Mouse (Mus musculus) heart, embryonic 12.5 days (tissue): Measurements from ENCODE around the gene Zfp652. TPM values are rescaled to one million over a fixed set of nuclear protein-coding genes. Genes with fewer than 3 reads are reported as not detected.

Source experiments
- ATAC-seq: fragments of 200-750 bp; cut with Nextera tagmentation; 2 replicates; pipeline ENCODE4 v1.8.0; 2017; ENCODE audit warnings: moderate TSS enrichment, moderate library complexity; ENCODE audit not compliant: insufficient number of reproducible peaks, low FRiP score
- H3K27ac ChIP-seq: fragments of 300-500 bp; sonication (generic); 2 replicates; pipeline ENCODE4 v1.5.1; 2016; ENCODE audit warnings: mild to moderate bottlenecking, moderate library complexity; ENCODE audit not compliant: poor library complexity, severe bottlenecking
- H3K27me3 ChIP-seq: fragments of 300-500 bp; sonication (generic); replicated peaks from 2 replicates; pipeline ENCODE4 v1.6.1; 2016; ENCODE audit warnings: mild to moderate bottlenecking, moderate library complexity
- H3K36me3 ChIP-seq: fragments of 300-500 bp; sonication (generic); 2 replicates; pipeline ENCODE4 v1.6.1; 2016; ENCODE audit warnings: mild to moderate bottlenecking, moderate library complexity
- H3K4me1 ChIP-seq: fragments of 300-500 bp; sonication (generic); replicated peaks from 2 replicates; pipeline ENCODE4 v1.6.1; 2016; ENCODE audit warnings: mild to moderate bottlenecking
- H3K4me2 ChIP-seq: fragments of 300-500 bp; sonication (generic); 2 replicates; pipeline ENCODE4 v1.6.1; 2016; ENCODE audit warnings: mild to moderate bottlenecking, moderate library complexity
- H3K4me3 ChIP-seq: fragments of 300-500 bp; sonication (generic); 2 replicates; pipeline ENCODE4 v1.5.1; 2016; ENCODE audit warnings: mild to moderate bottlenecking
- H3K9ac ChIP-seq: fragments of 300-500 bp; sonication (generic); 2 replicates; pipeline ENCODE4 v1.6.1; 2016; ENCODE audit warnings: mild to moderate bottlenecking, moderate library complexity
- H3K9me3 ChIP-seq: fragments of 300-500 bp; sonication (generic); replicated peaks from 2 replicates; pipeline ENCODE4 v1.6.1; 2016; ENCODE audit warnings: mild to moderate bottlenecking, moderate library complexity
- WGBS: fragments of 180-500 bp; shearing (Covaris S2); methylation state at CpG from one replicate; pipeline ENCODE4 v1.1.7; 2016; 5-methylcytosine and 5-hydroxymethylcytosine counted together
- polyA plus RNA-seq: library from polyadenylated mRNA; unstranded; fragments of >200 nt; fragmentation: Nextera tagmentation; extraction: Ambion mirVana; gene quantifications from 2 replicates; pipeline ENCODE4 v1.2.1, GENCODE M21; 2016

Zfp652 gene
- polyA plus RNA-seq, 1 experiment from 2014 or later, result 12.8 TPM

- H3K4me2 ChIP-seq, result no peak overlapping the region
- no peak overlapping the region for H3K4me3 ChIP-seq
- no peak overlapping the region for H3K27ac ChIP-seq
- whole genome bisulfite sequencing, result 87% methylated on average over 6 of the region's 6 CpGs
- H3K36me3 ChIP-seq, result peaks cover 39% of the 10 kb centered on the region
- peaks cover 11% of the 10 kb centered on the region for H3K4me1 ChIP-seq
- ATAC-seq, result no peak
- no peak overlapping the region for H3K9ac ChIP-seq
- no peaks in the 10 kb centered on the region for H3K9me3 ChIP-seq
- no peaks in the 10 kb centered on the region for H3K27me3 ChIP-seq
These were observed 55.8 kb downstream of the Zfp652 start for GRCm38 (mm10) chr11:95768244-95768643.

- Histone ChIP-seq H3K9ac (no peak overlapping the region), H3K36me3 (peaks cover 29% of the 10 kb centered on the region), H3K4me2 (no peak overlapping the region), H3K27me3 (no peaks in the 10 kb centered on the region), H3K4me1 (peaks cover 15% of the 10 kb centered on the region), H3K4me3 (no peak overlapping the region), H3K9me3 (no peaks in the 10 kb centered on the region), H3K27ac (no peak overlapping the region)
- WGBS, result 89% methylated on average over 10 of the region's 10 CpGs
- ATAC-seq, result no peak
These were observed 56.7 kb downstream of the Zfp652 start for GRCm38 (mm10) chr11:95769208-95769607.

DNA sequence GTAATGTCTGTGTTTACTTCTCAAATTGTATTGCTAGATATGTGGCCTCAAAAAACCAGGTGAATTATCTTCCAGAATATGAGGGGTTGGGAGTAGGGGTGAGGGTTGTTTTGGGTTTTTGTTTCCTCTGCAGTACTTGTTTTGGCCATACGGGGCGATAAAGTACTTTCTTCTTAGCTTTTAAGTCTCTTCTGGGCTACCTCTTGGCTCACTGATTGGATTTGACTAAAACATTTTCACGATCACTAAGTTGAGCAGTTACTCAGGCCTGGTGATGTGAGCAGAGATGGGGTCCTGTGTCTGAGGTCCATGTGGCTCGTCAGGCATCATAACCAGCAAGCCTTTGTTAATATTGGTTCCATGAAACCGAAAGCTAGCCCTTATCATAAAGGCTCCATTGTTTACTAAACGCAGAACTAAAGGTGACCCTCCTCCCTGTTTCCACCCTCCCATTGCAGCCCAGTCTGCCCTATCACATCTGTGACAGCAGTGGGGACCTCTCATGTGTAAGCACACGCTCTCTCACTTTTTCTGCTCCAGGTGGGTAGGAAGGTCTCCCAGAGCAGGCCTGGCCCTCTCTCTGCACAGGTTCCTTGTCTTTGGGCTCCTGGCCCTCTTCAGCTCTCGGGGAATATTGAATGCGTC is 58.4 kb downstream of the Zfp652 start:
- no peak overlapping the region for H3K4me2 ChIP-seq
- H3K9me3 ChIP-seq, result no peaks in the 10 kb centered on the region
- ATAC-seq, result 0 out of 2 replicates have a peak, but pooled peaks have one; percentile 4
- H3K4me3 ChIP-seq, result no peak overlapping the region
- H3K9ac ChIP-seq, result no peak overlapping the region
- H3K4me1 ChIP-seq, result peaks cover 15% of the 10 kb centered on the region
- H3K36me3 ChIP-seq, result peaks cover 20% of the 10 kb centered on the region
- WGBS, result 65% methylated on average over 9 of the region's 9 CpGs
- no peak overlapping the region for H3K27ac ChIP-seq
- no peaks in the 10 kb centered on the region for H3K27me3 ChIP-seq

- no peak overlapping the region for H3K4me2 ChIP-seq
- H3K9me3 ChIP-seq, result no peaks in the 10 kb centered on the region
- H3K4me3 ChIP-seq, result no peak overlapping the region
- no peak overlapping the region for H3K9ac ChIP-seq
- peaks cover 22% of the 10 kb centered on the region for H3K36me3 ChIP-seq
- peak; percentile 31; the same call in 1 of the 2 replicates for ATAC-seq
- WGBS, result 78% methylated on average over 8 of the region's 8 CpGs
- H3K27ac ChIP-seq, result no peak overlapping the region
- H3K4me1 ChIP-seq, result peaks cover 15% of the 10 kb centered on the region
- H3K27me3 ChIP-seq, result no peaks in the 10 kb centered on the region
These were observed 59.2 kb downstream of the Zfp652 start for GRCm38 (mm10) chr11:95771665-95772064.

GRCm38 (mm10) chr11:95773264-95773663 is 60.8 kb downstream of the Zfp652 start:
- H3K27ac ChIP-seq, result no peak overlapping the region
- ATAC-seq, result no peak
- WGBS, result 81% methylated on average over 3 of the region's 3 CpGs

DNA sequence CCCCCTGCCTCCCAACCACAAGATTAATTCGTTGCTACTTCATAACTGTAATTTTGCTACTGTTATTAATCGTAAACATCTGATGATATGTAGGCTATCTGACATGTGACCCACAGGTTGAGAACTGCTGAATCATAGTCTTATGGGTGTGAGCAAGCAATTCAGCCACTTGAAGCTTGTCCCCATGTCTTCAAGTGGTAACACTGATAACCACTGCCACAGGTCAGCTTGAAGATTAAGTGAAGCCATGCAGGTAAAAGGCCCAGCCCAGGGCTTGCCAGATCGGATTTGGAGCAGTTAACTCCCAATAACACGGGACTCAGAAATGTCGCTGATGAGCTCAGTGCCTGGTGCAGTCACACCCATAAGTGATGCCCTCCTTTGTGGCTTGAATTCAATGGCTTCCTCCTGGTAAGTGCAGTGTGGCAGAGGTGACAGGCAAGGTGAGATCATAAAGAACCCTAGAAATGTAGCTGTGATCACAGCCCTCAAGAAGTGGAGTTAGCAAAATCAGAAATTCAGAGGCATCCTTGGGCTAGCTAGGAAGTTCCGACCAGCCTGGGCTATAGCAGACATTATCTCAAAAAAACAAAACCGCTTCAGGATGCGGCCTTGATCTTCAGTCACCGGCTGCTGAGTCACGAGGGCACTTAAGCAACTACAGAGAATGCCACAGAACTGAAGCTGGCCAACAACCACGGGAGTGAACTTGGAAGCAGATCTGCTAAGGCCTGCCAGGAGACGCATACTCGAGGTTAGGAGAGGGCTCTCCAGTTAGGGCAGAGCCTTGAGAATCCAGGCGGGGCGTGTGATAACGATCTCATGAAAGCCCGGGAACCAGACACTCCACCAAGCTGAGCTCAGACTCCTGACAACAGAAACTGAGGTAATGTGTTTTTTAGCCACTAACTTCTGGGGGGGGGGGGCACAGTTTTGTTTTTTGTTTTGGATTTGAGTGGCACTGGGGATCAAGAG is 65.1 kb downstream of the Zfp652 start:
- Histone ChIP-seq H3K36me3 (peaks cover 3% of the 10 kb centered on the region; the same call in 1 of the 2 replicates), H3K4me3 (no peak overlapping the region), H3K27me3 (no peaks in the 10 kb centered on the region), H3K9ac (no peak overlapping the region), H3K9me3 (no peaks in the 10 kb centered on the region), H3K4me1 (peaks cover 18% of the 10 kb centered on the region), H3K4me2 (no peak overlapping the region), H3K27ac (no peak overlapping the region)
- peak; percentile 77 for ATAC-seq
- WGBS, result 41% methylated on average over 17 of the region's 17 CpGs

More at GRCm38 (mm10) chr11:95773264-95773663, 60.8 kb downstream of the Zfp652 start:
- Histone ChIP-seq H3K27me3 (no peaks in the 10 kb centered on the region), H3K9me3 (no peaks in the 10 kb centered on the region), H3K4me1 (peaks cover 25% of the 10 kb centered on the region), H3K36me3 (peaks cover 21% of the 10 kb centered on the region), H3K9ac (no peak overlapping the region), H3K4me2 (no peak overlapping the region), H3K4me3 (no peak overlapping the region)

DNA sequence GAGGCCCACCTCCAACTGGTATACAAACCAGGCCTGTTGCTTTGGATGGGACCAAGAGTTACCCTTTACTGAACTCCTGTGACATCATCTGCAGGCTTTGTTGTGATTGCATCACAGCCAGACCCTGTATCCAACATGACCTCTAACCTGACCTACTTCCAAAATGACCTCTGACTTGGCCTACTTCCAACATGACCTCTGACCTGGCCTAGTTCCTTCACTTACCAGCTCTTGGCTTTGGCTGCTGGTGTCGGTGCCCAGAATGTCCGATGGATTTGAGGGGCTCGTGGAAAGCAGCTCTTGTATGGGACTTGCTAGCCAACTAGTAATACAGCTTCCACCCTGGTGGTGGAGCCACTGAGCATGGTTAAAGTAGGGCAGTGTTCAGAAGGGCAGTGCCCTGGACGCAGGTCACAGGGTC is 66.4 kb downstream of the Zfp652 start:
- H3K4me2 ChIP-seq, result no peak overlapping the region
- no peaks in the 10 kb centered on the region for H3K27me3 ChIP-seq
- no peak overlapping the region for H3K9ac ChIP-seq
- ATAC-seq, result no peak
- 78% methylated on average over 4 of the region's 4 CpGs for WGBS
- H3K27ac ChIP-seq, result no peak overlapping the region
- H3K4me1 ChIP-seq, result peaks cover 11% of the 10 kb centered on the region
- H3K4me3 ChIP-seq, result no peak overlapping the region
- H3K9me3 ChIP-seq, result no peaks in the 10 kb centered on the region
- H3K36me3 ChIP-seq, result peaks cover 3% of the 10 kb centered on the region; the same call in 1 of the 2 replicates

DNA sequence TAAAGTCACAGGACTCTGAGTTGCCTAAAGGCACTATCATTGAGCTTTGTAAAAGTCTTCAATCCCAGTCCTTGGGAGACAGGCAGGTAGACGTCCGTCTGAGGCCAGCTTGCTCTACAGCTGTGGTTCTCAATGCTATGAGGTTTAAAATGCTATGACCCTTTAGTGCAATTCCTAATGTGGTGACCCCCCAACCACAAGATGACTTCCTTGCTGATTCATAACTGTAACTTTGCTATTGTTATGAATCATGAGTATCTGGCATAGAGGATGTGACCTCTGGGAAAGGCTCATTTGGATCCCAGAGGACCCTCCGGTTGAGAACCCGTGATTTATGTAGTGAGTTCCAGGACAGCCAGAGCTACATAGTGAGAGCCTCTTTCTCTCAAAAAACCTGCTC is 66.9 kb downstream of the Zfp652 start:
- Histone ChIP-seq H3K9ac (no peak overlapping the region), H3K27ac (no peak overlapping the region), H3K36me3 (peaks cover 3% of the 10 kb centered on the region; the same call in 1 of the 2 replicates), H3K9me3 (no peaks in the 10 kb centered on the region), H3K4me1 (peaks cover 11% of the 10 kb centered on the region), H3K4me3 (no peak overlapping the region), H3K4me2 (no peak overlapping the region), H3K27me3 (no peaks in the 10 kb centered on the region)
- 90% methylated on average over 4 of the region's 4 CpGs for whole genome bisulfite sequencing
- ATAC-seq, result no peak

DNA sequence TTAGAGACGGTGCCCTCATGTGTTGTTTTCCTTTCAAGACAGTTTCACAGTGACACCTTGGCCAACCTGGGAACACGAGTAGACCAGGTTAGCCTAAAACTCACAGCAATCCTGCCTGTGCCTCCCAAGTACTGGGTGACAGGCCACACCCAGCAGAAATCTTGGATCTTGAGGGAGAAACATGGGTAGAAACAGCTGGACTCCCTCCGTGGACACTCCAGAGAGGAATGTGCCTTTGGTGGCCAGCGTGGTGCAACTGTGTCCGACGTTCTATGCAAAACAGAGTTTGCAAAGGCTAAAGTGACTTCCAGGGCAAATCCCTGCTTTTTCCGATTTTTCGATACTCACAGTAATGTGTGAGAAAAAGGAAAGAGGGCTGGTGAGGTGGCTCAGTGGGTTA is 68.0 kb downstream of the Zfp652 start:
- no peak for ATAC-seq
- 90% methylated on average over 8 of the region's 8 CpGs for WGBS
- Histone ChIP-seq H3K27me3 (no peaks in the 10 kb centered on the region), H3K4me1 (peaks cover 11% of the 10 kb centered on the region), H3K4me2 (no peak overlapping the region), H3K27ac (no peak overlapping the region), H3K9ac (no peak overlapping the region), H3K9me3 (no peaks in the 10 kb centered on the region), H3K4me3 (no peak overlapping the region), H3K36me3 (peaks cover 3% of the 10 kb centered on the region; the same call in 1 of the 2 replicates)

GRCm38 (mm10) chr11:95781557-95781956 is 69.1 kb downstream of the Zfp652 start:
- Histone ChIP-seq H3K9ac (no peak overlapping the region), H3K4me1 (peaks cover 11% of the 10 kb centered on the region), H3K36me3 (no peaks in the 10 kb centered on the region), H3K27me3 (no peaks in the 10 kb centered on the region), H3K9me3 (0 out of 2 replicates have a peak, but pooled peaks cover 2% of the 10 kb centered on the region), H3K4me3 (no peak overlapping the region), H3K27ac (no peak overlapping the region), H3K4me2 (no peak overlapping the region)
- no peak for ATAC-seq
- 76% methylated on average over 11 of the region's 11 CpGs for WGBS

DNA sequence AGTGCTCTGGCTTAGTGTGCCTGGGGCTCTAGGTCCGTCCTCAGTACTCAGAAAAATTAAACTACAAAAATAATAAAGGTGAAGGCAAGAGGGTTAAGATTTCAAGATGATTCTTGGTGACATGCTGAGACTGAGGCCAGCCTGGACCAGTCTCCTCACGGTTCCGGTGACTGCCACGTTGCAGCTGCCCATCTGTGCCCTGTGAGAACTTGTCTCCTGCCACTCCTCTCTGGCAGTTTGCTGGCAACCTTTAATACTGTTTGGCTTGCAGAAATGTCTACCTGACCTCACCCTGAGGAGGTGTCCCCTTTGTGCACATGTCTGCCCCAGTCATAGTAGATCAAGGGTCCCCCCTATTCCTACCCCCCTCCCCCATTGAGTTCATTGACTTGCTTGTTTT is 71.0 kb downstream of the Zfp652 start:
- Histone ChIP-seq H3K4me3 (no peak overlapping the region), H3K27me3 (no peaks in the 10 kb centered on the region), H3K9ac (no peak overlapping the region), H3K4me1 (no peaks in the 10 kb centered on the region), H3K27ac (no peak overlapping the region), H3K4me2 (no peak overlapping the region), H3K36me3 (no peaks in the 10 kb centered on the region), H3K9me3 (0 out of 2 replicates have a peak, but pooled peaks cover 2% of the 10 kb centered on the region)
- 78% methylated on average over 4 of the region's 4 CpGs for WGBS
- ATAC-seq, result no peak
